Mouse (Mus musculus) heart, postnatal 14 days (tissue): Measurements from ENCODE around the gene Mamstr. TPM values are rescaled to one million over a fixed set of nuclear protein-coding genes. Genes with fewer than 3 reads are reported as not detected.
"Not testable (repeated sequence)": the region's sequence is repeated elsewhere in the genome, so short reads cannot be mapped to it uniquely, and the experiment has no call there.

Source experiments
- DNase-seq, 2 experiments: peaks; one replicate each; pipeline ENCODE4 v3.0.0; 2021 to 2022
- intact Hi-C: fragments of 180-260 bp; cut with DNase I; formaldehyde crosslinking; loops from one replicate; pipeline ENCODE4 v1.15.1; 2025
- total RNA-seq, 2 experiments: library from RNA; stranded (reverse); gene quantifications; 2 replicates each; pipeline ENCODE4 v1.2.3; 2021

Mamstr gene
- total RNA-seq, 2 experiments from 2014 or later, result 6.4 to 6.9 TPM

DNA sequence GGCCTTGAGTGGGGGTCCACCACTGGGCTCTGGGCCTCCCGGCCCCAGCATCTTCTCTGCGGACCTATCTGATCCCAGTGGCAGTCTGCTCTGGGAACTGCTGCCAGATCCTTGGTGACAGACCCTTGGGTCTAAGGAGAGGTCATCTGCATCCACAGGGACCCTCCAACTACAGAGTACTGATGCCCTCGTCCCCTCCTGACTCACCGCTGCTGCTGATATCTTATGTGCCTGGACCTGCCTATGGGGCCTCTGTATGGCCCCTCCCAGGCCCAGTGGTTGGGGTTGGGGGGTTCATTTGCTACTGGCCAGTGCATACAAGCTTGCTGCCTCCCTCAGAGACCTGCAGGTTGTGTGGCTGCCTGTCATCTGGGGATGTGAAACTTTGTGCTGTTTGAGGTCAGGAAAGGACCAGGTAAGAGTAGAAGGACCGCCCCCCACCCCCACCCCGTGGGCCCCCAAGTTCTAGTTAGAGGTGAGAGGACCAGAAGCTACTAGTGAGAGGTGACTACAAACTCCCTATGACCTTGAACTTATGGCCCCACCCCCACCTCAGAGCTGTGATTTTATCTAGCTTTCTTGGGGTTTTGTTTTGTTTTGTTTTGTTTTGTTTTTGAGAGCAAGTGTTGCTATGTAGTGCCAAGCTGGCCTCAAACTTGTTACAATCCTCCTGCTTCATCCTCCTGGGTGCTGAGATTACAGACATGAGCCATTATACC is 5.3 kb downstream of the Mamstr start:
- no peak for DNase-seq
- intact Hi-C loops, result no loop called here

DNA sequence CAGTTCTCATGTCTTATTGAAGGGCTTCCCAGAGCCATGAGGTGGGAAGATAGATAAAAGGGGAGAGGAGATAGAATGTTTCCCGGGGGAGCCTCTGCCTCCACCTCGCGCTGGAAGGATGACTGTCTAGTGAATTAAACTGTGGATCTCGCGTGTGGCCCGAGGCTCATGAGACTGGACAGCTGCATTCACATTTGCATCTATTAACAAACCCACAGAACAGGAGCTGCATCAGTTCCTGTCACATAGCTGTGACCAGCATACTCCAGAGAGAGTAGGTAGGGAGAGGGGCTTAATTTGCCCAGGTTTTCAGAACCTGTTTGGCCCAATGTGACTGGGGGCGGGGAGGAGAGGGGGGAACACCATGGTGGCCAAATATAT is 5.8 kb downstream of the Mamstr start:
- intact Hi-C loops, result no loop called here
- DNase-seq, result no peak

DNA sequence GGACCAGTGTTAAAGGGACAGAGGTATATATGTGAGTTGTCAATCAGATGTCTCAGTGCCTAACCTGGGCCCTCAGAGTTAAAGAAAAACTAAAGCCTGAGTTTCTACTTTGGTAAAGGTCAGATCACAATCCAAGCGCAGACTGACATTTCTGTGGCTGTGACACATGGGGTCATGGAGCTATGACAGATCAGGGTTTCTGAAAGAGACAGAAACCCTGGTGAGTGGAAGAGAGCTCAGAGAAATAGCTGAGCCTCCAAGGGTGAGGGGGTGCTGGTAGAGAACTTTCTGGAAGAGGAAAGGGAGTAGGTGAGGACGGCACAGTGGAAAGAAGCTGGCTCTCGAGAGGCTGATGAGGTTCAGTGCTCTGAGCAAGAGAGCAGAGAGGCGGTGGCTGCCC is 6.9 kb downstream of the Mamstr start:
- DNase-seq, result no peak
- intact Hi-C loops, result loop anchor here (2.0 kb wide), 1 partner anchor 30 kb away; no protein-coding TSS in a partner anchor

DNA sequence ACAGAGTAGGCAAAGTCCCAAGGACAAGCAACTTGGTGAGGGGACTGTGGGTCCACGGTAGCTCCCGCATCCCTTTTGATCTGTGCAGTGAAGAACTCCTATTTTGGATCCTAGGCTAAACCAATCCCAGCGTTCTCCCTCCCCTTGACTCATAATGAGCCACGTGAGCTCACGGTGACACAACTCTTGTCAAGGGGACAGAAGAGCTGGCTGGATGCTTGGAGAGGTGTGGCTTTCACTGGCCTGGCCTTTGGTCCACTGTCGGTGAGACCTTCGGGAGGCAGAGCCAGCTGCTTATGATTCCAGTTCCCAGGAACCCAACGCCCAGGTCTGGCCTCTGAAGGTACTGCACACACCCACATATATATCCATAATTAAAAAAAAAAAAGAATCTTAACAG is 9.6 kb downstream of the Mamstr start:
- peak; percentile 29 to 57 for DNase-seq
- intact Hi-C loops, result no loop called here

DNA sequence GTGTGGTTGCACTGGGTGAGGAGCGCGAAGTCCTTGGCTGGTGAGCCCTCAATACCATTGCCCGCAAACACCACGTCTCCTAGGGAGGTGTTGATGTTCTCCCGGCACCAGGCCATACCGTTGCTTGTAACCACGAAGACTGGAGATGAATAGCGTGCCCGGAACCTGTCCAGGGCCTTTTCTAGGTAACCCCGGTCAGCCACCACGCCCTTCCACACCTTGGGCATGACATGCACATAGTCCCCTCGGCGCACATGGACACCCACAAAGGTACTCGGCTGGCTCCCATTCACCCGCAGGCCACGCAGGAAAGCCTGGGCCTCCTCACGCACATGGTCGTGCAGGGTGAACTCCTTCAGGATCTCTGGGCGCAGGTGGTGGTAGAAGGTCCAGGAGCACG is 10.7 kb downstream of the Mamstr start:
- DNase-seq, intact Hi-C loops: not testable (repeated sequence)

DNA sequence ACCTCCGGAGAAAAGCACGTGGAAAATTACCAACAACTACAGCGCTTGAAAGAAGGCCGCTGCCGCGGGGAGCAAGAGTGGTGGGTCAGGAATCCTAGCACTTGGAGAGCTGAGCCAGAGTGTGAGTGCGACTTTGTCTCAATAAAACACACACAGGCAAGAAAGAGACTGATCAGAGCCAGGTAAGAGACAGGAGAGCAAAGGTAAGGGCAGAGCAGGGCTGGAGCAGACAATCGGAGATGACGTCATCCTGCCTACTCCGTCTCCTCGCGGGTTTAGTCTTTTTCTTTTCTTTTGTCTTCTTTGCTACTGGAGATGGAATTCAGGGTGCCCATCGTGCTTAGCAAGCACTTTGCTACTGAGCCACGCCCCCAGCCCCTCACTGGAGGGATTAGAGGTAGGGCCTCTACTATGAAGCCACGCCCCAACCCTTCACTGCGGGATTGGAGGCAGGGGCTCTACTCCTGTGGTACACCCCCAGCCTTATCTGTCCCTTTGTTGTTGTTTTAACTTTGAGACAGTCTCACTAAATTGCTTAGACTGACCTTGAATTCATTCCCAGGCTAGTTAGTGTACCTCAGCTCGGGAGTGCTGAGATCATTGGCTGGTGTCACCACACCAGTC is 14.8 kb downstream of the Mamstr start:
- intact Hi-C loops, result no loop called here
- DNase-seq, result no peak

DNA sequence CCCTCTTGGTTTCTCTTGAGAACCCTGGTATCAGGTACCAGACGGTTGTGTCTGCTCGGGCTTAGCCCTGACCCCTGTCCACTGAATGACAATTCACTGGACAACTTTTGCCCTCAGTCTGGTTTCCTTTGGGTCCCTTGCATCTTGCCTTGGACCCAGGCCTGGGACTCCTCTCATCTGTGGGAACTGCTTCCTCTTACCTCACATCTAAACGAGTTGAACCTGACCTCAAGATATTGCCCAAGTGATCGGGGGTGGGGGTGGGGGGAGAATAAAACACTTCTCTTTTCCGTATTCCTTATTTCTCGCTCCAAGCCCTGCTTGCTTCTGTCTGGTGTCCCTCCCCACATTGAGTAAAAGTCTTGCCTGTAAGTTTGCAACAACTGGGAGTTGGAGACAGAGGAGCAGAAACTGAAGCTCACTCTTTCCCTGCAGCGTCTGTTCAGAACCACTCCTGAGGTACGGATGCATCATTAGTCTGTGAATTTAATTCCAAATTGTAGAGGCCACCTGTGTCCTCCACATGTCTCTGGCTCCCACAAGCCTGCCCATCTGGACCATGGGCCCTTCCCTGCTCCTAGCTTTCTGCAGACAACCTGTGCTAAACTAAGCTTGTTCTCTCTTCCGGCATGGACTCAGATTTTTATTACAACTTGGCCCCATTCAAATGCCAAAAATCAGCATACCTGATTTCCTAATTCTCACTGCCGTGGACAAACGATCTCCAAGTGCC is 21.1 kb downstream of the Mamstr start:
- DNase-seq, result no peak
- intact Hi-C loops, result no loop called here

DNA sequence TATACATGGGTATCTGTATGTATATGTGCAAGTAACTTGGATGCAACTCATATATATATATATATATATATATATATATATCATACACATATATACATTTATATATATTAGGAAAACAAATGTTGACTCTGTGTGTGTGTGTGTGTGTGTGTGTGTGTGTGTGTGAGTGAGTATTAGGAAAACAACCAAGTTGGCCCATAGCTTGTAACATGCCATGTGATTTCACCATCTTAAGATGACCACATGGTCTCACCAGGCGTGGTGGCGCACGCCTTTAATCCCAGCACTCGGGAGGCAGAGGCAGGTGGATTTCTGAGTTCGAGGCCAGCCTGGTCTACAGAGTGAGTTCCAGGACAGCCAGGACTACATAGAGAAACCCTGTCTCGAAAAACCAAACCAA is 21.9 kb downstream of the Mamstr start:
- intact Hi-C loops, DNase-seq: not testable (repeated sequence)

DNA sequence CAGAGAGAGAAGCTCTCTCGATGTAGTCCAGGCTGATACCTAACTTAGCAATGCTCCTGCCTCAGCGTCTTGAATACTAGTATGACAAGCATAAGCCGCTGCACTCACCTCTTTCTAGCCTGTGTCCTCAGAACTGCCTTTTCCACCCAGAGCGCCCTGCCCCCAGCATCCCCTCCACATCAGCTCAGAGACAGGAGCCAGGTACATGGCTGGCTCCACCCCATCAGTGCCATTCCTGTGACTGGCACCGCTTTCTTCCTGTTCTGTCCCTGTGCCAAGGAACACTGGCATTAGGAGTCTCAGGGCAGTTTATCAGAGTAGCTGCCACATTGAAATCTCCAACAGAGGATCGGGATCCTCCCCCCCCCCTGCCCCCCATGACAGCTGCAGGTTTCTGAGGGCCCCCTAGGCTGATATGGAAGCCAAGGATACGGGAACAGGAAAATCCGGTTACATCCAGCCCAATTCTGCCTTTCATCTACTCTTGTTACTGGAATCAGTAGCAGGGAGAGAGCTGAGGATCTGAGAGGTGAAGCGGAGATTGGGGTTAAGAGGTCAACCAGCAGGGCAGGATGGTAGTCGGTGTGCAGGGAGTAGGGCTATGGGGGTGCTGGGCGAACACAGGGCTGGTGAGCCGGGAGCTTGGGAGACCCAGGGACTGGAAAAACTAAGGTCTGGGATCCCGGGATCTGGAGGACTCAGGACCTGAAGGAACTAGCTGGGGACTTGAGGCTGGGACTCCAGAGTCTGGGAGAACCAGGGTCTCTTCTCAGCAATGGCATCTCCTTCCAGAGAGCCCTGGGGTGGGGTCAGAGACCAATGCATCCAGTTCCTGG is 25.7 kb downstream of the Mamstr start:
- DNase-seq, result no peak
- intact Hi-C loops, result no loop called here

DNA sequence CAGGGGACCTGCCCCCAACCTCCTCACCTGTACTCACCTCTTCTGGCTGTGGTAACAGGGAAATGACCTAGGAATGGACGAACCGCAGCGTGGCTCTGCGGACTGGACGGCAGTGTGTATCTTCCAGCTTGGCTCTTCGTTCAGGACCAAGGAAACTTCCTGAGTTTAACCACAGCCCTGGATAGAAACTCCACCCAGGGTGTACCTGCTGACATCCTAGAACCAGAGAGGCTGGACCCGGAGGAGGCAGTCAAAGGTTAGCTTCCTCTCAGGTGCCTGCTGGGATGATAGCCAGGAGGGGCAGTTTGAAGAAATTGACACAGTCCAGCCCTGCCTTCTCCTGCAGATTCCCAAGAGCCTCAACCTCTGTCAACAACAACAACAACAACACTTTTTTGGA is 26.4 kb downstream of the Mamstr start, which contains the start of gene Fut2:
TSS of gene Fut2 (minus strand) at position 234 of the 400 bp plus-strand sequence.
- no peak for DNase-seq
- intact Hi-C loops, result no loop called here

DNA sequence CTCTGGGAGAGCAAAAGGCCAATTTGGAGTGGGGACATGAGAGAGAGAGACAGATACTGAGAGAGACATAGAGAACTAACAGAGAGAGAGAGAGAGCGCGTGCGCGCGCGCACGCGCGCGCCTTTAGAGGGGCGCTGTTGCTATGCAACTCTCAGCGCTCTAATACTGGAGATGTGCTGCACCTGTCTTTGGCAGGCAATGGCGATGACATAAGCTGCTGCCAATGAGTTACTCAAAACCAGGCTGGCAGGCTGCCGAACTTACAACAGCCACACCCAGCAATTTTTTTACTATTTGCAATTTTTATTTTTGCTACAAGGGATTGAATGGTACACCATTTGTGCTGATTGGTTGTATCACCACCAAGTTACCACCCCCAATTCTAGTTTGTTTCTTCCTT is 28.0 kb downstream of the Mamstr start:
- intact Hi-C loops, result no loop called here
- DNase-seq, result no peak

DNA sequence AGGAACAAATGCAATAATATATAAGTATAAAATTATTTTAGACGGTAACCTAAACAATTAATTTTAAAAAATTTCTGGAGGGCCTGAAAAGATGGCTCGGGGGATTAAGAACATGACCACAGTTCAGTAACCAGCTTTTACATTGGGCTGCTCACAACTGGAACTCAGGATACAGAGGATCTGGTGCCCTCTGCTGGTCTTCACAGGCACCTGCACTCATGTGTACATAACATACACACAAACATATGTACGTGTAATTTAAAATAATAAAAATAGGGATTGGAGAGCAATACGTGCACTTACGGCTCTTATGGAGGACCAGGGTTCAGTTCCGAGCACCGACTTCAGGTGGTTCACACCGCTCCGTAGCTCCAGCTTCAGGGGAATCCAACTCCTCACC is 29.1 kb downstream of the Mamstr start:
- intact Hi-C loops, result no loop called here
- no peak for DNase-seq

DNA sequence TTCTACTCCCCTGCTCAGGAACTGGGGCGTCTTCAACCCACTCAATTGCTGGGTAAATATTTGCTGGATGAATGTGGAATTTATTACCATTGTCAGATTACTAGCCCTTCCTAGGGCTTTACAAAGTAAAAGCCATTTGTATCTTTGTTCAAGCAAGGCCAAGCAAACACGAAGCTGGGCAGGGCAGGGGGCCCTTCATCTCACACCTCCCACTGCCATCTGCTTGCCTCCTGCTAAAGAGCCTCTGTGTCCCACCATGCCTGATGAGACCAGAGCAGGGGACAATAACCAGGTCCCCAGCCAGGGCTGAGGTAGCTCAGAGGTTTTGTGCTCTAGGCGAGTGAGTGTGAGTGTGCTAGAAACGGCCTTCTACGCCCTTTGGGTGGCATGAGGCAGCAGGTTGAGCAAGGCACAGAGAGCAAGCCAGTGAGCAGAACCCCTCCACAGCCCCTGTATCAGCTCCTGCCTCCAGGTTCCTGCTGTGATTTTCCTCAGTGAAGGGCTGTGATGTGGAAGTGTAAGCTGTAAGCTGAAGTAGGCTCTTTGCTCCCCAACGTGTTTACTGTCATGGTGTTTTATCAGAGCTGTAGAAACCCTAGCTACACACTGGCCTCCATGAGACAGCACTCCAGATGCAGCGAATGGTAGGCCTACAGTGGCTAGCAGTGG is 38.0 kb downstream of the Mamstr start:
- no peak for DNase-seq
- intact Hi-C loops, result loop anchor here (2.0 kb wide), 1 partner anchor 31 kb away; no protein-coding TSS in a partner anchor

DNA sequence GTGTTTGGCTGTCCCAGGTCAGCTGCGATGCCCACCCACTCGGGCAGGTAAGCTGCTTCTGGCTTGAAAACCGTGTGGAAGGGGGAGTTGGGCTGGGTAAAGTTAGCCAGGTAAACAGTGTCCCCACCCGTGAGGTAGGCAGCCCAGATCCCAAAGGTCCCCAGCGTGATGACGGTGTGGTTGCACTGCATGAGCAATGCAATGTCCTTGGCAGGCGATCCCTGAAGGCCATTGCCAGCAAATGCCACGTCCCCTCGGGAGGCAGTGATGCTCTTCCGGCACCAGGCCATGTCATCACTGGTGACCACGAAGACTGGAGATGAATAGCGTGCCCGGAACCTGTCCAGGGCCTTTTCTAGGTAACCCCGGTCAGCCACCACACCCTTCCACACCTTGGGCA is 38.7 kb downstream of the Mamstr start:
- no peak for DNase-seq
- intact Hi-C loops, result no loop called here

DNA sequence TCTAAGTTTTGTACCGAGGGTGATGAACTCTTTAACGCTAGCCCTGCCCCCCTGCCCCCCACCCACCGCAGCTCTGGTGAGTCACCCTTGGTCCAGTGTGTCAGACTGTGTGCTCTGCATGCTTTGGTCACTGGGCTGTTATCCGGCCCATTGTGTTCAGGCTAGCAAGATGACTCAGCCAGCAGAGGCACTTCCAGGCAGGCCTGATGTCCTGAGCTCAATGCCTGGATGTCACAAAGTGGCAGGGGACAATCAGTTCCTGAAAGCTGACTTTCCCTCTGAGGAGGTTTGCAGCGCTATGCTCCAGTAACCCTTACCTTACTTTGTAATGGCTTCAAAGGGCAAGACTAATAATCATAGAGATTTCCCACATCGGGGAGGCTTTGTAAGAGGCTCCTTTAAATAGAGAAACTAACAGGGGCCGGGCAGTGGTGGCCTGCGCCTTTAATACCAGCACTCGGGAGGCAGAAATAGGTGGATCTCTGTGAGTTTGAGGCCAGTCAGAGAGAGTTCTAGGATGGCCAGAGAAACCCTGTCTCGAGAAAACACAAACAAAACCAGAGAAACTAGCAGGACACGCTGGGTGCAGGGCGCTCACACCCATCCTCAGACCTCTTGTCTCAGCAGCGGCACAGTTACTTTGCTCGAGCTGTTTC is 40.3 kb downstream of the Mamstr start:
- intact Hi-C loops, result no loop called here
- DNase-seq, result peak; percentile 57 to 60

DNA sequence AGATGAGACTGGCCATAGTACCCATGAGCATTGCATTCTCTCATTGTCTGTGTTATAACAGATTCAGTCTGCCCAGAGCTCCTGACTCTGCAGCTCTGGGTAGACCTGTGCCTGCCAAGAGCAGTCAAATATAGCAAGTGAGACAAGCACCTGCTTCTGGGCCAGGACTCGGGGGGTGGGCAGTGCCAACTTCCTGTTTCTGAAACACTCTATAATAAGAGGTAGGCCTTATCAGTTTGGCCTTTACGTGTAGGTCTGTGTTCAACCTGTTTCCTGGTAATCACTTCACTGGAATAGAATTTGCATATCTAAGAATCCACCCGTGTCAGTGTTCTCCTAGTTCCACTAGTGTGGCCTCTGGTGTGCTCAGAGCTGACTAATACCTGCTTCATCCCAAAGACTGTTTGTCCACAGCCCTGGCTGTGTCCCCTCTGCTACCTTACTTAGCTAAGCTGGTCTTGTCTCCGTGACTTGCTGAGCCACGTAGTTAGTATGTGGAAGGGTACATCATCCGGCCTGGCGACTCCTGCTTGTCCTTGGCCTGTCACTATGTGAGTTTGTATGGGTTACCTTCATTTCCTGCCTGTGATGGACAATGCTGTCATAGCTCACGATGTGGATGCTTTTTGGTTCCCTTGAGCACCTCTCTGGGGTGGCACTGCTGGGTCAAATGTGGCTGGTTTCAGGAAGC is 41.4 kb downstream of the Mamstr start:
- intact Hi-C loops, result no loop called here
- peak; percentile 50 to 67 for DNase-seq

DNA sequence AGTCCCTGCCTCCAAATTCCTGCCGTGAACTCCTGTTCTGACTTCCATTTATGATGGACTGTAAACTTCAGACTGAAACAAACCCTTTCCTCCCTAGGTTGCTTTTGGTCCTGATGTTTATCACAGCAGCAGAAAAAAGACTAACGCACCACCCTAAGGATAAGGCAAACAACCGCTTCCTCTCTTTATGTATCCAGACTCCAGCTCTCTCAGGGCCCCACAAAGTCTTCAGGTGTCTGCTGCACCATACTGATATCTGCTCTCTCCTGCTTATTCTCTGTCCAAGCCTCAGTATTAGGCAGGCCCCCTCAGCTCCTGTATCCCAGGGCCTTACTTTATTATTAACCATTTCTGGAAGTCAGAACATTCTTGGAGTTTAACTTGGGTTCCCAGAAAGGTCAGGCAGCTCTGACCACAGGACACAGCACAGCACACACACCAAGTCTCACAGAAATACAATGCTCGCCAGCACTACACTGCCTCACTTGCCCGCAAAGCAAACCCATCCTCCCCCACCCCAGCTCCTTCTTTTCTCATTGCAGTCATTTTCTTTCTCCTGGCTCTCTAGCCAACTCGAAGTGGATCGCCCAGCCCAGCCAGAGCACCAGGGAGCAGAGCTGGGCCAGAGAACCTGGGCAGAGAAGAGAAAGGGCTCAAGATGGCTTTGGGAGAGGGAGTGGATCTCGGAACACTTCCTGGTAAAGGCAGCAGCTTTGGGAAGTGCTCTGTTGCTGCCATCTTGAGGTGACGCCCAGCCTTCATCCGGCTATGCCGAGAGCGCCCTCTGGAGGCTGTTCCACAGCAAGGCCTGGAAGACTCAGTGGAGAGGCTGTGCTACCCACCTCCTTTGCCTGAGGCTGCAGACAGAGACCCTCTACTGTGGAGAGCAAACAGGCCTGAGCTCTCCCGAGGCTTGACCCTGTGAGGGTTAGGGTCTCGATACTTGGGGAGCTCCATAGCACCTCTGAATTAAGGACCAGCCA is 42.7 kb downstream of the Mamstr start:
- intact Hi-C loops, result loop anchor here (2.0 kb wide), 2 partner anchors 54 to 92 kb away; no protein-coding TSS in a partner anchor
- peak; percentile 90 to 94 for DNase-seq
